Mouse (Mus musculus) midbrain, embryonic 16.5 days (tissue): ENCODE data around the gene Cgnl1. TPM values are rescaled to one million over a fixed set of nuclear protein-coding genes. Genes with fewer than 3 reads are reported as not detected.

Source experiments
- ATAC-seq: fragments of 200-750 bp; cut with Nextera tagmentation; 2 replicates; pipeline ENCODE4 v1.8.0; 2017; ENCODE audit warnings: moderate TSS enrichment
- H3K27ac ChIP-seq: fragments of 300-500 bp; sonication (generic); 2 replicates; pipeline ENCODE4 v1.5.1; 2014; ENCODE audit warnings: mild to moderate bottlenecking, low read length, mixed read lengths
- H3K27me3 ChIP-seq: fragments of 300-500 bp; sonication (generic); 2 replicates; pipeline ENCODE4 v1.6.1; 2014; ENCODE audit warnings: low read depth, low read length, mixed read lengths; ENCODE audit not compliant: control insufficient read depth, insufficient read depth
- H3K36me3 ChIP-seq: fragments of 300-500 bp; sonication (generic); 2 replicates; pipeline ENCODE4 v1.6.1; 2014; ENCODE audit warnings: mild to moderate bottlenecking, low read length, moderate library complexity, mixed read lengths; ENCODE audit not compliant: control insufficient read depth, insufficient read depth
- H3K4me1 ChIP-seq: fragments of 300-500 bp; sonication (generic); 2 replicates; pipeline ENCODE4 v1.6.1; 2014; ENCODE audit warnings: mild to moderate bottlenecking, low read length, mixed read lengths; ENCODE audit not compliant: control insufficient read depth, insufficient read depth
- H3K4me2 ChIP-seq: fragments of 300-500 bp; sonication (generic); 2 replicates; pipeline ENCODE4 v1.6.1; 2014; ENCODE audit warnings: mild to moderate bottlenecking, low read length, mixed read lengths
- H3K4me3 ChIP-seq: fragments of 300-500 bp; sonication (generic); 2 replicates; pipeline ENCODE4 v1.5.1; 2014; ENCODE audit warnings: low read depth, mild to moderate bottlenecking, low read length, moderate library complexity, mixed read lengths
- H3K9ac ChIP-seq: fragments of 300-500 bp; sonication (generic); 2 replicates; pipeline ENCODE4 v1.6.1; 2014; ENCODE audit warnings: low read depth, low read length, mixed read lengths
- H3K9me3 ChIP-seq: fragments of 300-500 bp; sonication (generic); replicated peaks from 2 replicates; pipeline ENCODE4 v1.6.1; 2014; ENCODE audit warnings: mild to moderate bottlenecking, low read length, mixed read lengths; ENCODE audit not compliant: control insufficient read depth, poor library complexity, severe bottlenecking
- WGBS: fragments of 180-500 bp; shearing (Covaris S2); extraction: QIAGEN DNeasy Blood & Tissue Kit; methylation state at CpG from one replicate; pipeline ENCODE4 v1.1.7; 2014; 5-methylcytosine and 5-hydroxymethylcytosine counted together
- polyA plus RNA-seq: library from polyadenylated mRNA; unstranded; fragments of >200 nt; fragmentation: Nextera tagmentation; extraction: Ambion mirVana; gene quantifications from 2 replicates; pipeline ENCODE4 v1.2.1, GENCODE M21; 2015

The Cgnl1 gene
- polyA plus RNA-seq, 1 experiment from 2014 or later: 4.2 TPM

DNA sequence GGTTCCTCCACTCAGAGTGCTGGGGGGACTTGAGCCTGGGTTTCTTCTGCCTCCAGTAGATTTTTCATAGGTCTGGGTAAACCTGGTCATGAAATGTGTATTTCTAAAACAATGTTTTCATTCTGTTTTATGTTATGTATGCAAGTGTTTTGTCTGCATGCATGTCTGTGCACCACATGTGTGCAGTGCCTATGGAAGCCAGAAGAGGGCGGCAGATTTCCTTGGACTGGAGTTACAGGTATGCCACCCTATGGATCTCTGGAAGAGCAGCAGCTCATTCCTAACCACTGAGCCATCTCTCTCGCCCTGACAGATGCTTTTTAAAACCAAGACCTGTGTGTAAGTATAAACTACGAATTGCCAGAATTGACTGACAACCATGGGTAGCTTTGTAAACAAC, 129.1 kb downstream of the Cgnl1 start:
- WGBS: 92% methylated on average over 3 of the region's 3 CpGs
- Histone ChIP-seq H3K27ac (no peak overlapping the region), H3K27me3 (no peaks in the 10 kb centered on the region), H3K4me2 (no peak overlapping the region), H3K36me3 (no peaks in the 10 kb centered on the region), H3K4me1 (no peaks in the 10 kb centered on the region; the same call in 1 of the 2 replicates), H3K9ac (no peak overlapping the region), H3K4me3 (no peak overlapping the region), H3K9me3 (no peaks in the 10 kb centered on the region)
- no peak for ATAC-seq

DNA sequence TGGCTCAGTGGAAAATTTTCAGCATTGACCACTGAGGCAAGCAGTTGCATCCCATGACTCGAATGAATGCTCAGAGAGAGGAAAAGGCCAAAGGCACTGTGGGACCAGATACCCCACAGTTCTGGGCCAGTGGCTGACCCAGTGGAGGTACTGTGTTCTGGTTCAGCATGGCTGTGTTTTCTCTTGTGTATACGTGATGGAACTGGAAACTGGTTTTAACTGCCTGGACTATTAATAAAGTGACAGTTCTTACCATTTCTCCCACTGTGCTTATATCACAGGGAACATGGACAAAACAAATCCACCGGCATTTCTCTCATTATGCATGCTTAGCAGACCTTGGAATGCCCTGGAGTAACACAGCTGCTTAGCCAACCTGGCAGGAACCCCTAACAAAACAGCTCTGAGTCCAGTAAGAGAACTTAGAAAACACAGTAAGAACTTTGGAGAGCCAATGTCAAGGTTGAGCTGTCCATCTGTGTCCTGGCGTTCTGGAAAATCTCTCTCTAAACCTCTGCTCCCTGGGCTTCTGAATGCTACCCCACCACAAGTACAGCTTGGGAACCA, 131.0 kb downstream of the Cgnl1 start:
- no peaks in the 10 kb centered on the region for H3K27me3 ChIP-seq
- no peak overlapping the region for H3K4me3 ChIP-seq
- H3K4me2 ChIP-seq: no peak overlapping the region
- ATAC-seq: no peak
- H3K9ac ChIP-seq: no peak overlapping the region
- H3K4me1 ChIP-seq: peaks cover 10% of the 10 kb centered on the region
- H3K36me3 ChIP-seq: no peaks in the 10 kb centered on the region
- 70% methylated on average over 4 of the region's 4 CpGs for WGBS
- H3K9me3 ChIP-seq: no peaks in the 10 kb centered on the region
- H3K27ac ChIP-seq: no peak overlapping the region

DNA sequence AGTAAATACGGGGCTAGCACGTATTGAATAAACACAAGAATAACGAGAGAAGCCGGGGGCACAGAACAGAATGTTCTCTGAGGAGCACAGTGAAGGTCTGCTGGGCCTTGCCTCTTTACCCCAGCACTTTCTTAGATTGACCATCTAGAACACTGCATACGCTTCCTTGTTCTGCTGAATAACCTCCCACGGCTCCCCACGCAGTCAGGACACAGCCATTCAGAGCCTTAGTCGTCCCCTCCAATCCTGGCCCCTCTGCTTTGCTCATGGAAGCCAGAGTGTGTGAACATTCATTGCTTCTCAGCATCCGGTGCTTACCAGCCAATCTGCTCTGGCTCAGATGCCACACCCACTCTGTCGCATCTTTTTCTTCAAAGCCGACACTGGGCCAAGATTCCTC, 133.2 kb downstream of the Cgnl1 start:
- Histone ChIP-seq H3K4me1 (peaks cover 10% of the 10 kb centered on the region), H3K27ac (no peak overlapping the region), H3K27me3 (no peaks in the 10 kb centered on the region), H3K36me3 (no peaks in the 10 kb centered on the region), H3K4me2 (no peak overlapping the region), H3K9ac (no peak overlapping the region), H3K4me3 (no peak overlapping the region), H3K9me3 (no peaks in the 10 kb centered on the region)
- ATAC-seq: no peak
- 67% methylated on average over 11 of the region's 11 CpGs for WGBS

DNA sequence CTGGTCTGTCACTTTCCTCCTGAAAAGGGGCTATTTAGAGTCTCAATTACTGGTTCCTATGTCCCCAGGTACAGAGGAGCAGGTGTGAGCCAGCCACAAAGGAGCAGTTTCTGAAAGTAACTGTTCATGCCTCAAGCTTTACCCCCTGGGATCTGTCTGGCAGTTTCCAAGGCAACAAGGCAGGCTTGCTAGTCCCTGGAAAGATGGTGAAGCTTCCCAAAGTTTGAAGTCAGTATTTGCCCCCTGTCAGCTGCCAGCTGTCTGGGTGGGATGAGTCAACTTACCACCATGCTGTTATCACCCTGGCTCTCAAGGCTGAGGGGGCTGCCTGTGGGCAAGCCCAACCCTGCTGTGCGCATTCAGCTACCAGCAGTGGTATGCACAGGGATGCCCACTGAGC, 134.5 kb downstream of the Cgnl1 start:
- peak; percentile 85 for ATAC-seq
- H3K27ac ChIP-seq: 0 out of 2 replicates have a peak overlapping the region, but pooled peaks have one; percentile 3

DNA sequence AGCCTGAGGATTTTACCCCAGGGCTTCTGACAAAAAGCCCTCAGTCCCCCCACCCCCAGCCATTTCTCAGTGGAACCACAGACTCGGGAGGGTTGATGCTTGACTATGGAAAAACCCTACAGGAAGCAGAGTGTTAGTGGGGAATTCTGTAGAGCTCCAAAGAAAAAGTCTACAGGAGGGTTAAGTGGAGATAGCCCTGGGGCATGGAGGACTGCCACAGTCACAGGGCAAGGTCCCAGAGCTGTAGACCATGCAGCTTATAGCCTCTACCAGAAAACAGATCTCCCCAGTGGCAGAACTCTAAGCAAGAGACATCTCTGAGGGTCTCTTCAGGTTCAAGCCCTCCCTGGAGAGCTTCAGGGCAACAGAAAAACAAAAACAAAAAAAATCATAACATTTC, 135.8 kb downstream of the Cgnl1 start:
- no peaks in the 10 kb centered on the region for H3K9me3 ChIP-seq
- WGBS: 65% methylated on average over 1 of the region's 1 CpGs
- no peak overlapping the region for H3K4me2 ChIP-seq
- ATAC-seq: no peak
- H3K27ac ChIP-seq: no peak overlapping the region
- peaks cover 10% of the 10 kb centered on the region for H3K4me1 ChIP-seq
- H3K27me3 ChIP-seq: no peaks in the 10 kb centered on the region
- no peaks in the 10 kb centered on the region for H3K36me3 ChIP-seq
- H3K9ac ChIP-seq: no peak overlapping the region
- no peak overlapping the region for H3K4me3 ChIP-seq

More for the DNA sequence above, 134.5 kb downstream of the Cgnl1 start:
- Histone ChIP-seq H3K9ac (no peak overlapping the region), H3K4me2 (no peak overlapping the region), H3K36me3 (no peaks in the 10 kb centered on the region), H3K4me3 (no peak overlapping the region), H3K27me3 (no peaks in the 10 kb centered on the region), H3K9me3 (no peaks in the 10 kb centered on the region), H3K4me1 (peaks cover 10% of the 10 kb centered on the region)
- WGBS: 95% methylated on average over 1 of the region's 1 CpGs

DNA sequence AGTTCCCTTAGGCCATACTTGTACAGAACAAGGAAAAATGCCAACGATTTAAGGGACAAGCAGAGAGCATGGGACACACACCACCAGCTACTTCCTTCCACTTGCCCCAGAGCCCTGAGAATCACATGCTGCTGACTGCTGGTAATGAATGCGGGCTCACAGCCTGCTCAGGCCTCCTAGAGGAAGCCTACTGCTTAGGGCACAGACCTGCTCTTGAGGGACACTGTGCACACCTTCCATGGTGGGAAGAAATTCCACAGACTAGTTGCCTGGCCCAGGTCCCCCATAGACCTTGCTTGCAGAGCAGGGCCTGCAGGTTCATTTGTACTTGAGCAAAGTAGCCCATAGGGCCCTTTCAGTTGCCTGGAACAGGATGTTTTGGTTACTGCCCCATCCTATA, 136.5 kb downstream of the Cgnl1 start:
- Histone ChIP-seq H3K4me2 (no peak overlapping the region), H3K4me1 (peaks cover 10% of the 10 kb centered on the region), H3K4me3 (no peak overlapping the region), H3K9ac (no peak overlapping the region), H3K36me3 (no peaks in the 10 kb centered on the region), H3K27ac (no peak overlapping the region), H3K27me3 (no peaks in the 10 kb centered on the region), H3K9me3 (no peaks in the 10 kb centered on the region)
- WGBS: 82% methylated on average over 2 of the region's 2 CpGs
- ATAC-seq: no peak

DNA sequence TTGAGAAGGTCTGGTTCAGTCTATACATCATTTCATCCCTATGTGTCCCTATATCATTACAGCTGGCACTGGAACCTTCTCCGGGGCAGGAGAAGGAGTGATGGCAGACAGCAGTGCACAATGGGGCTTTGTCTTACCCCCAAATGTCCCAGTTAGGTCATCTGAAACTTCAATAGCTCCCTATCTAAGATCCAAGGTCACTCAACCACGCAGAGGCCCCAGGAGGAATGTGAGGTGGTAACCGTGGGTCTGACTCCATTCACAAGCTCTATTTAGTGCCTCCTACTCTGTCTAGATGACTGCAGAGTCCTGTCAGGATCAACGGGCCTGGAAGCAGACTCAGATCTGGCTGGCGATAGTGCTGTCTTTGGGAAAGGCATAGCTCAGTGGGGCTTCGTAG, 142.5 kb downstream of the Cgnl1 start:
- Histone ChIP-seq H3K27ac (no peak overlapping the region), H3K9me3 (no peaks in the 10 kb centered on the region), H3K27me3 (no peaks in the 10 kb centered on the region), H3K4me1 (no peaks in the 10 kb centered on the region), H3K4me3 (no peak overlapping the region), H3K36me3 (no peaks in the 10 kb centered on the region), H3K4me2 (no peak overlapping the region), H3K9ac (no peak overlapping the region)
- WGBS: 61% methylated on average over 6 of the region's 6 CpGs
- no peak for ATAC-seq

DNA sequence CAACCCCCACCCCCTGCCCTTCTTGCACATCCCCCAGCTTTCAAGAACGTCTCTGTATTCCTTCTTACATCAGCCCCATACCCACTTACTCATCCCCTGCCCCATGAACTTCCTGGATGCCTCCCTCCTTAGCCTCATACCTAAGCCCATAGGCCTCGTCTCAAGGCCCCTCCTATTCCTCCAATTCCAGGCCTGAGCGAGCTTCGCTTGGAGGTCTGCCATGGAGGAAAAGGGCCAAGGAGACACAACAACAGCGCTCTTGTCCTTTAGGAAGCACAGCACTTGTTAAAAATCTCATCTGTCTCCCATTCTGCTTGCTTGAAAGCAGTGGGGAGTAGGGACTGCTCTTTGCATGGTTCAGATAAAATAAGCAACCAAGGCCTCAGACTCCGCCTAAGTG, 143.1 kb downstream of the Cgnl1 start:
- Histone ChIP-seq H3K27me3 (no peaks in the 10 kb centered on the region), H3K4me2 (no peak overlapping the region), H3K9me3 (no peaks in the 10 kb centered on the region), H3K27ac (no peak overlapping the region), H3K36me3 (no peaks in the 10 kb centered on the region), H3K4me3 (no peak overlapping the region), H3K4me1 (no peaks in the 10 kb centered on the region), H3K9ac (no peak overlapping the region)
- no peak for ATAC-seq
- WGBS: 74% methylated on average over 6 of the region's 6 CpGs

DNA sequence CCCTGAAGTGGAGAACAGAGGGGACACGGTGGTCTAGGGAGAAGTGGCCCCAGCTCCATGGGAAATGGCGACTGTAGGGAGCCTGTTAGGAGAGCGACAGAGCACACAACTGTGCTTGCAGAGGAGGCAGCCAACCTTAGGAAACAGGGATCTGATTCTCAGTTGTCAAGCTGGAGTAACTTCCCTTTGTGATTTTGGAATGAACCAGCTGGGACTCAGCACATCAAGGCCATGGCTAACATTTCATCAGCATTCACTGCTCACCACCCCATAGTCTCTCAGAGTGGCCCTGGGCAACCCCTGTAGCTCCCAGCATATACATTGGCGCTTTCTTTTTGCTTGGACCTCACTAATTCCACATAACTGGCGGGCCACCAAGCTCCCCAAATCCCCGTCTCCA, 145.4 kb downstream of the Cgnl1 start:
- Histone ChIP-seq H3K27me3 (no peaks in the 10 kb centered on the region), H3K4me2 (no peak overlapping the region), H3K36me3 (no peaks in the 10 kb centered on the region), H3K9me3 (no peaks in the 10 kb centered on the region), H3K4me3 (no peak overlapping the region), H3K9ac (no peak overlapping the region), H3K27ac (no peak overlapping the region), H3K4me1 (no peaks in the 10 kb centered on the region)
- WGBS: 84% methylated on average over 6 of the region's 6 CpGs
- ATAC-seq: no peak
